Mouse (Mus musculus): ENCODE measurements around the gene Got1. TPM values are rescaled to one million over a fixed set of nuclear protein-coding genes. Genes with fewer than 3 reads are reported as not detected.
A peak's percentile ranks its signal among the peaks of the same experiment; 100 is the strongest.
"Not testable (repeated sequence)": the region's sequence is repeated elsewhere in the genome, so short reads cannot be mapped to it uniquely, and the experiment has no call there.

Gene Got1
- polyA plus RNA-seq, 1 experiment from 2014 or later = 34.3 TPM

DNA sequence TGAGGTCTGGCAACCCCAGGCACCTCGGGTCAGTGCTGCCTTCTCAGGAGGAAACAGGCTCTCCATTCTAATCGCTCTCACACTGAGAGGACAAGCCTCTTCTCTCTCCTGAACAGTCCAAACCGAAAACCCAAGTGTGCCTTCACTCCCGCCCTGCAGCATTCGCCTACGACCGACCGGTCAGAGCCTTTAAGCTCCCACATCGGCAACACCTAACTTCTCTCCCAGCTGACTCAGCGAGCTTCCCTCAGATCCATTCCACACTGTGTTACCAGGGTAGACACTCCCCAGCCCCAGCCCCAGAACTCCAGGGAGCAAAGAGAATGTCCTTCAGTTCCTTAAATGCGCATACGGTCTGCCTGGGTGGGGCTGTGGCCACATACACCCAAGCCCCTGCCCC, 19.0 kb downstream of the Got1 start:
- Histone ChIP-seq H3K27me3 (no peaks in the 10 kb centered on the region), H3K4me1 (no peaks in the 10 kb centered on the region), H3K36me3 (peaks cover 71% of the 10 kb centered on the region), H3K9me3 (no peaks in the 10 kb centered on the region), H3K9ac (no peak overlapping the region), H3K27ac (no peak overlapping the region), H3K4me3 (no peak overlapping the region), H3K4me2 (no peak overlapping the region)
- 91% methylated on average over 12 of the region's 12 CpGs for WGBS
- ATAC-seq (ENCODE audit: insufficient number of reproducible peaks, insufficient read depth, low FRiP score, low TSS enrichment, low read depth) = no peak

DNA sequence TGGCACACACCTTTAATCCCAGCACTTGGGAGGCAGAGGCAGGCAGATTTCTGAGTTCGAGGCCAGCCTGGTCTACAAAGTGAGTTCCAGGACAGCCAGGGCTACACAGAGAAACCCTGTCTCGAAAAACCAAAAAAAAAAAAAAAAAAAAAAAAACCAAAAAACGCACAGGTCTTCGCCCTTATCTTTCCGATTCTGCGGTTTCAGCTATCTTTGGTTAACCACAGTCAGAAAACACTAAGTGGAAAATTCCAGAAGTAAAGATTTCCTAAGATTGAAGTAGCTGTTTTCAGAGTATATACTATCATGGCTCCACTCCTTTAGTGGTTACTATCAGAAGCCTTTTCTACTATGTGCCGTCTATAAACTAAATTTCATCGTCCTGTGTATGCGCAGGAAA, 20.8 kb downstream of the Got1 start:
- not testable (repeated sequence) for H3K27ac ChIP-seq; H3K4me2 ChIP-seq; H3K4me1 ChIP-seq; H3K4me3 ChIP-seq; H3K9me3 ChIP-seq; H3K27me3 ChIP-seq; H3K9ac ChIP-seq; ATAC-seq (ENCODE audit: insufficient number of reproducible peaks, insufficient read depth, low FRiP score, low TSS enrichment, low read depth)
- H3K36me3 ChIP-seq = peaks cover 78% of the 10 kb centered on the region
- WGBS = 95% methylated on average over 8 of the region's 9 CpGs

DNA sequence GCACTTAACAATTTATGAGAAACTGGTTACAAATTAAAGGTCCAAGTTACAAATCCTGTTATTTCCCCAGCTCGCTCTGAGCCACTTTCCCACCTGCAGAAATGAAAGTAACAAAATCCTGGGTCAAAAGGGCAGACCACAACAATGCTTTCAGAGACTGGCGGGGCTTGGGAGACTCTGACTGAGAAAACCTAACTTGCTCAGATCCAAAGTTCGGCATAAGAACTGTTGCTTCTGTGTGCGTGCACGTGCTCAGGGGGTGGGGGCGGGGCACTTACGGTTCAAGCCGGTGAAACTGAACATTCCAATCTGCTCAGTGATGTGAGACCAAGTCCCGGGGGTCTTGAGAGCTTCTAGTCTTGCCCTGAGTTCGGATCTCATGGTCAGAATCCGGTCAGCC, 21.8 kb downstream of the Got1 start:
- no peaks in the 10 kb centered on the region for H3K4me1 ChIP-seq
- no peak for ATAC-seq (ENCODE audit: insufficient number of reproducible peaks, insufficient read depth, low FRiP score, low TSS enrichment, low read depth)
- peaks cover 75% of the 10 kb centered on the region for H3K36me3 ChIP-seq
- H3K27me3 ChIP-seq = no peaks in the 10 kb centered on the region
- H3K9me3 ChIP-seq = no peaks in the 10 kb centered on the region
- H3K4me2 ChIP-seq = no peak overlapping the region
- no peak overlapping the region for H3K4me3 ChIP-seq
- 64% methylated on average over 11 of the region's 11 CpGs for WGBS
- H3K9ac ChIP-seq = no peak overlapping the region
- H3K27ac ChIP-seq = no peak overlapping the region

DNA sequence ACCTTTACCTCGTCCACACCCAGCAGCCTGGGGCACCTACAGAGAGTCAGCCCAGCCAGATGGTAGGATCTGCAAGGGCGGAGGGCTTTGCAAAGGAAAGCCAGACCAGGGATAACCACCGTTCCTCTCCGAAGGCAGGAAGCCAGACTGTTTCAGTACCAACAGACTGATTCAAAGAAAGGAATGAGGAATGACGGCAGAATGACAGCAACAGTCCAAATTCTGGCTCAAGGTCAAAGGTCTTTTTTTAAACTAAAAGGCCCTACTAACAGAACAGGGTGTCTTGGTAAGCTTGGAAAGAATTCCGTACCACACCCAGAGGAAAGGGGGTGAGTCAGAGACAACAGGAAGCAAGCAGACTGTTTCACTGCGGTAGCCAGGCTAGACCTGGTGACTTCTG, 25.5 kb downstream of the Got1 start:
- H3K4me1 ChIP-seq = peaks cover 14% of the 10 kb centered on the region
- no peak overlapping the region for H3K4me3 ChIP-seq
- 0 out of 2 replicates have a peak, but pooled peaks cover 5% of the 10 kb centered on the region for H3K27me3 ChIP-seq
- ATAC-seq (ENCODE audit: insufficient number of reproducible peaks, insufficient read depth, low FRiP score, low TSS enrichment, low read depth) = no peak
- no peak overlapping the region for H3K4me2 ChIP-seq
- H3K27ac ChIP-seq = no peak overlapping the region
- H3K36me3 ChIP-seq = peaks cover 43% of the 10 kb centered on the region
- H3K9me3 ChIP-seq = no peaks in the 10 kb centered on the region
- H3K9ac ChIP-seq = no peak overlapping the region
- 82% methylated on average over 7 of the region's 7 CpGs for WGBS

DNA sequence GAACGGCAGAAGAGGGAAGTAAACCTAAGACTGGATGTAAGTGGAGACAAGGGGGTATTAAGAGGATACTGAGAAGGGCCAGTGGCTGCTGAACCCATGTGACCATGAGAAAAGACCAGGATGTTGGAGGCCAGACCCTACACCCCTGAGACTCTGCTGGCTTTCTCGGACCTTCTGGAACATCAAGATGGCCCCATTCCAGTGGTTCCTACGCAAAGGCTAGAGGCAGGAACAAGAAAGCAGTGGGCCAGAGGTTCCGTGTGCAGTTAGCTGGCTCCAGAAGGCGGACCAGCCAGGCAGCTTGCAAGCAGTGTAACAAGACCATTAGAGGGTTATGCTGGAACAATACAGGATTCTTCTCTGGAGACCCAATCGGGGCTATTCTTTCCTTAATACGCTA, 27.0 kb downstream of the Got1 start:
- Histone ChIP-seq H3K9me3 (no peaks in the 10 kb centered on the region), H3K27ac (no peak overlapping the region), H3K4me1 (peaks cover 14% of the 10 kb centered on the region), H3K4me2 (no peak overlapping the region), H3K27me3 (0 out of 2 replicates have a peak, but pooled peaks cover 5% of the 10 kb centered on the region), H3K36me3 (peaks cover 36% of the 10 kb centered on the region), H3K9ac (no peak overlapping the region), H3K4me3 (no peak overlapping the region)
- 87% methylated on average over 7 of the region's 7 CpGs for WGBS
- ATAC-seq (ENCODE audit: insufficient number of reproducible peaks, insufficient read depth, low FRiP score, low TSS enrichment, low read depth) = no peak

DNA sequence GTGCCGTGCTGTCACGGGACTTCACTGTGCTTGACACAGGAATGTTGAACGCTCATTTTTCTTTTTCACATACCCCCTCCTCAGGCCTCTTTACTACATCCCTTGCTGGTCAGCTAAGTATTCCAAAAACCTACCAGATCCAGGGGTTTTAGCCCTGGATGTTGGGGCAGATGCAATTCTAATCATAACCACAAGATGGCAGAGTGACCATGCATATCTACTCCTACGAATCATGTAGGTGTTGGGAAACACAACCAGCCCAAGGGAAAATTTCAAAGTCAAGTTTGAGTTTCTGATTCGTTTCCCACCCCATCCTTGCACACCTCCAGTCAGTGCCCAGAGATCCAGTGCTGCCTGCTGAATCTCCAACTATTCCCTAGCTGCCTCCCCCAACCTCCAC, 28.6 kb downstream of the Got1 start:
- no peak overlapping the region for H3K9ac ChIP-seq
- 0 out of 2 replicates have a peak, but pooled peaks cover 5% of the 10 kb centered on the region for H3K27me3 ChIP-seq
- H3K36me3 ChIP-seq = peaks cover 24% of the 10 kb centered on the region
- 19% methylated on average over 5 of the region's 5 CpGs for WGBS
- 0 out of 2 replicates have a peak overlapping the region, but pooled peaks have one; percentile 18 for H3K4me2 ChIP-seq
- ATAC-seq (ENCODE audit: insufficient number of reproducible peaks, insufficient read depth, low FRiP score, low TSS enrichment, low read depth) = no peak
- no peaks in the 10 kb centered on the region for H3K9me3 ChIP-seq
- peaks cover 14% of the 10 kb centered on the region for H3K4me1 ChIP-seq
- H3K27ac ChIP-seq = no peak overlapping the region
- H3K4me3 ChIP-seq = no peak overlapping the region

DNA sequence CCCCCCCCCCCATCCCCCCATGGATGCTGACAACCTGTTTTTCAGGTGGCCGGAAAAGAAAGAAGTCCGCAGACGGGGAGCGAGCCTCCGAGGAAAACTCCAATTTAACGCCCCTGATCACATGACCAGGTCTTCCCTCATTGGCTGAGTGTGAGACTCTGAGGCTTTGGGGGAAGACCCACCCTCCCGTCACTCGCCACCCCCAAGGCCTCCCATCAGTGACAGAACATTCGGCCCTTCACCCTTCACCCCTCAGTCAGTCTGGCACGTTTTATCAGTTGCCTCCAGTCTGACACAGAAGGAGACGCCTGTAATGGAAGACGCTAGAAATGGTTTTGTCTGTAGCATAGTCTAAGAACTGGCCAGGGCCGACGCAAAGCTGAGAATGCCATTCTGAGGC, 29.5 kb downstream of the Got1 start:
- WGBS = 11% methylated on average over 14 of the region's 14 CpGs
- H3K9ac ChIP-seq = peak overlapping the region; percentile 54
- no peak for ATAC-seq (ENCODE audit: insufficient number of reproducible peaks, insufficient read depth, low FRiP score, low TSS enrichment, low read depth)

DNA sequence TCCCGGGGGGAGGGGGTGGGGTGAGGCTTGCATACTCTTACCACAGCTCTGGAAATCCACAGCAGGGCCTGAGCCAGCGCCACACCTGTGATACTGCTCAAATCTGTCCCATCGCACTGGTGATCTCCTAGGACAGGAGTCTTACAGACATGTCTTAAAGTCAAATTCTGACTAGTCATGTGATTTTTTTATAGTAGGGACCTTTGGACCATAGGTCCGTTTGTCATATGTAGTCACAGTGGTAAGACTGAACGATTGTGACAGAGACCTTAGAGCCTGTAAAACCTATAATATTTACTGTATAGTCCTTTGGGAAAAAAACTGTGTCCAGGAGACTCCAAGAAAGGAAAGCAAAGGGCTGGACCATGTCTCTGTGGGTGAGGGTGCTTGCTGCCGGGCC, 30.5 kb downstream of the Got1 start:
- Histone ChIP-seq H3K9ac (no peak overlapping the region), H3K4me3 (no peak overlapping the region), H3K9me3 (no peaks in the 10 kb centered on the region), H3K4me1 (peaks cover 14% of the 10 kb centered on the region), H3K27ac (no peak overlapping the region), H3K4me2 (no peak overlapping the region), H3K36me3 (peaks cover 5% of the 10 kb centered on the region), H3K27me3 (0 out of 2 replicates have a peak, but pooled peaks cover 5% of the 10 kb centered on the region)
- no peak for ATAC-seq (ENCODE audit: insufficient number of reproducible peaks, insufficient read depth, low FRiP score, low TSS enrichment, low read depth)
- WGBS = 88% methylated on average over 6 of the region's 6 CpGs

More for the DNA sequence above, 29.5 kb downstream of the Got1 start:
- H3K4me2 ChIP-seq = peak overlapping the region; percentile 58
- H3K4me3 ChIP-seq = peak overlapping the region; percentile 29
- H3K27me3 ChIP-seq = 0 out of 2 replicates have a peak, but pooled peaks cover 5% of the 10 kb centered on the region
- H3K36me3 ChIP-seq = peaks cover 15% of the 10 kb centered on the region
- no peak overlapping the region for H3K27ac ChIP-seq
- no peaks in the 10 kb centered on the region for H3K9me3 ChIP-seq
- peaks cover 14% of the 10 kb centered on the region for H3K4me1 ChIP-seq

DNA sequence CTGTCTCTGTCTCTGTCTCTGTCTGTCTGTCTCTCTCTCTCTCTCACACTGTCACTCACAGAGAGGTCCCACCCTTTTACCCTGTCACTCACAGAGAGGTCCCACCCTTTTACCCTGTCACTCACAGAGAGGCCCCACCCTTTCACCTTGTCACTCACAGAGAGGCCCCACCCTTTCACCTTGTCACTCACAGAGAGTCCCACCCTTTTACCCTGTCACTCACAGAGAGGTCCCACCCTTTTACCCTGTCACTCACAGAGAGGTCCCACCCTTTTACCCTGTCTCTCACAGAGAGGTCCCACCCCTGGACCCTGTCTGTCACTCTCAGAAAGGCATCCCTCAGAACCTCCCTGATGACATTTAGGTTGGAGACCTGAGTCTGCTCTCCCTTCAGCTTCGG, 31.1 kb downstream of the Got1 start:
- H3K9ac ChIP-seq; H3K4me2 ChIP-seq; H3K27me3 ChIP-seq; H3K9me3 ChIP-seq; H3K27ac ChIP-seq; H3K36me3 ChIP-seq; ATAC-seq (ENCODE audit: insufficient number of reproducible peaks, insufficient read depth, low FRiP score, low TSS enrichment, low read depth); H3K4me3 ChIP-seq: not testable (repeated sequence)
- peaks cover 14% of the 10 kb centered on the region for H3K4me1 ChIP-seq
- 50% methylated on average over 1 of the region's 1 CpGs for WGBS

DNA sequence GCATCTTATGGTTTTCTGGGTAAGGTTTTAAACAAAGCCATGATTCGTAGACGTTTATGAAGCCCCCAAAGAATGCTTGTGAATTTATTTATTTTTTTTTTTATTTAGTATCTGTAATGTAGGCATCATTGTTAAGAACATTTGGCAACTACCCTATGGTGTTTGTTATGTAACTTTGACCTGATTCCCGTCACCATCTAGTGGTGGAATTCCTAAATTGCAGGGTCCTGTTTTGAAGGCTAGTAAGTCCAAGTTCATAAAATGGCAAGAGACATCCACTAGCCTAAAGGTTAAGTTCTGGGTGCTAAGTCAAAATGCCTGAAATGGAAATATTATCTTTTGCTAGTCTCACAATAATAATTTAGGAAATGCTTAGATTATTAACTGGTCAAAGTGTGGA, 37.0 kb downstream of the Got1 start:
- no peaks in the 10 kb centered on the region for H3K36me3 ChIP-seq
- H3K27ac ChIP-seq = no peak overlapping the region
- no peak for ATAC-seq (ENCODE audit: insufficient number of reproducible peaks, insufficient read depth, low FRiP score, low TSS enrichment, low read depth)
- H3K9ac ChIP-seq = no peak overlapping the region
- no peaks in the 10 kb centered on the region for H3K9me3 ChIP-seq
- no peaks in the 10 kb centered on the region for H3K27me3 ChIP-seq
- WGBS = 31% methylated on average over 3 of the region's 3 CpGs
- H3K4me1 ChIP-seq = peaks cover 12% of the 10 kb centered on the region
- H3K4me2 ChIP-seq = no peak overlapping the region
- no peak overlapping the region for H3K4me3 ChIP-seq

DNA sequence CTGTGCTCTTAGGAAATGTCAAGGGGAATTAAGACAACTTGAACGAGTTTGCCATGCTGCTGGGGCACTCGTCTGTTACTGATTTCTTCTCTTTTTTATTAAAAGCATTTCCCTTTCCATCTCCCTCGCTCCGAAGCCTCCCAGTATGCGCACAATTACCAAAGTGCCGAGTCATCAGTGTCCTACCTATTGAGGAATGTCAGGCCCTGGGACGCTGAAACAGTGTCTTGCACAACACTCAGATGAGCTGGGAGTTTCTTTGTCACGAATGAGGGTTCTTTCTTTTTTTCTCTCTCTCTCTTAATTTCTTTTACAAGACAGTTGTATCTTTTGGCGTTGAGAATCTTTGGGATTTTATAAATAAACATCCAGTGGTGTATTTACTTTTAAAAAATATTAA, 43.9 kb downstream of the Got1 start:
- Histone ChIP-seq H3K4me3 (no peak overlapping the region), H3K36me3 (no peaks in the 10 kb centered on the region), H3K27me3 (no peaks in the 10 kb centered on the region), H3K27ac (peak overlapping the region; percentile 87), H3K9me3 (no peaks in the 10 kb centered on the region), H3K4me1 (peaks cover 49% of the 10 kb centered on the region), H3K9ac (no peak overlapping the region), H3K4me2 (0 out of 2 replicates have a peak overlapping the region, but pooled peaks have one; percentile 30)
- ATAC-seq (ENCODE audit: insufficient number of reproducible peaks, insufficient read depth, low FRiP score, low TSS enrichment, low read depth) = no peak
- WGBS = 32% methylated on average over 9 of the region's 9 CpGs

DNA sequence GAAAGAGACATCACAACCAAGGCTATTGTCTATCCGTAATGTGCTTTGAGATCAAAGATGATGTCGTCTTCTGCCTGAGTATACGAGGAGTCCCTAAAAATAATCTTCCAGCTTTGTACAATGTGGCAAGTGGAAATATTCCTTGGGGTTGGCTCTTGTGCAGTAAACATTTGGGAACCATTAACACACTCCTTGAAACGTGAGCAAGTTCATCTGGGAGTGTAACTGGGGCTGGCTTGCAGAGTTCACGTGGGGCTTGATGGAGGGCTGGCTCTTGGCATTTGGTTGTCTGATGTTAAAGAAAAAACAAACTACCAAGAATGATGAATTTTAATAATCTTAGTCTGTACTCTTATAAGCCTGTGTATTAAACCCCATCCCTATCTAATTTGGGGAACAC, 45.0 kb downstream of the Got1 start:
- no peak for ATAC-seq (ENCODE audit: insufficient number of reproducible peaks, insufficient read depth, low FRiP score, low TSS enrichment, low read depth)
- H3K9ac ChIP-seq = no peak overlapping the region
- H3K36me3 ChIP-seq = no peaks in the 10 kb centered on the region
- H3K4me2 ChIP-seq = 0 out of 2 replicates have a peak overlapping the region, but pooled peaks have one; percentile 9
- H3K27ac ChIP-seq = peak overlapping the region; percentile 87
- peaks cover 48% of the 10 kb centered on the region for H3K4me1 ChIP-seq
- no peaks in the 10 kb centered on the region for H3K9me3 ChIP-seq
- no peaks in the 10 kb centered on the region for H3K27me3 ChIP-seq
- 28% methylated on average over 5 of the region's 5 CpGs for WGBS
- H3K4me3 ChIP-seq = no peak overlapping the region

All from embryonic facial prominence, embryonic 13.5 days (tissue).